Mouse (Mus musculus) liver, embryonic 16.5 days (tissue): Measurements from ENCODE around the gene Gse1. TPM values are rescaled to one million over a fixed set of nuclear protein-coding genes. Genes with fewer than 3 reads are reported as not detected.

ENCODE experiments used
- ATAC-seq: fragments of 200-750 bp; cut with Nextera tagmentation; 2 replicates; pipeline ENCODE4 v1.8.0; 2017; ENCODE audit warnings: low read depth, mild to moderate bottlenecking, moderate number of reproducible peaks, moderate library complexity
- H3K27ac ChIP-seq: fragments of 300-500 bp; sonication (generic); 2 replicates; pipeline ENCODE4 v1.5.1; 2014; ENCODE audit warnings: mild to moderate bottlenecking, low read length
- H3K27me3 ChIP-seq: fragments of 300-500 bp; sonication (generic); 2 replicates; pipeline ENCODE4 v1.6.1; 2014; ENCODE audit warnings: low read depth, low read length, mixed read lengths; ENCODE audit not compliant: control insufficient read depth, insufficient read depth
- H3K36me3 ChIP-seq: fragments of 300-500 bp; sonication (generic); 2 replicates; pipeline ENCODE4 v1.6.1; 2014; ENCODE audit warnings: mild to moderate bottlenecking; ENCODE audit not compliant: control insufficient read depth, insufficient read depth
- H3K4me1 ChIP-seq: fragments of 300-500 bp; sonication (generic); 2 replicates; pipeline ENCODE4 v1.6.1; 2014; ENCODE audit warnings: low read depth, low read length, mixed read lengths; ENCODE audit not compliant: control insufficient read depth
- H3K4me2 ChIP-seq: fragments of 300-500 bp; sonication (generic); 2 replicates; pipeline ENCODE4 v1.6.1; 2014; ENCODE audit warnings: low read depth, low read length, mixed read lengths
- H3K4me3 ChIP-seq: fragments of 300-500 bp; sonication (generic); 2 replicates; pipeline ENCODE4 v1.5.1; 2014; ENCODE audit warnings: low read depth, mild to moderate bottlenecking, low read length
- H3K9ac ChIP-seq: fragments of 300-500 bp; sonication (generic); 2 replicates; pipeline ENCODE4 v1.6.1; 2014; ENCODE audit warnings: low read depth, low read length
- H3K9me3 ChIP-seq: fragments of 300-500 bp; sonication (generic); replicated peaks from 2 replicates; pipeline ENCODE4 v1.6.1; 2016; ENCODE audit warnings: low read length; ENCODE audit not compliant: control insufficient read depth
- WGBS: fragments of 180-500 bp; shearing (Covaris S2); extraction: QIAGEN DNeasy Blood & Tissue Kit; methylation state at CpG from one replicate; pipeline ENCODE4 v1.1.7; 2014; ENCODE audit not compliant: insufficient replicate concordance; 5-methylcytosine and 5-hydroxymethylcytosine counted together
- polyA plus RNA-seq: library from polyadenylated mRNA; unstranded; fragments of >200 nt; fragmentation: Nextera tagmentation; extraction: Ambion mirVana; gene quantifications from 2 replicates; pipeline ENCODE4 v1.2.1, GENCODE M21; 2015

Gene Gse1
- polyA plus RNA-seq, 1 experiment from 2014 or later: 9.5 TPM

- 39% methylated on average over 5 of the region's 5 CpGs for WGBS
- Histone ChIP-seq H3K36me3 (no peaks in the 10 kb centered on the region), H3K9ac (no peak overlapping the region), H3K27ac (no peak overlapping the region), H3K4me1 (peaks cover 10% of the 10 kb centered on the region), H3K27me3 (no peaks in the 10 kb centered on the region), H3K4me2 (no peak overlapping the region), H3K4me3 (no peak overlapping the region), H3K9me3 (peaks cover 7% of the 10 kb centered on the region; the same call in 1 of the 2 replicates)
- ATAC-seq: no peak
Measured at GRCm38 (mm10) chr8:120436491-120437030, 208.3 kb downstream of the Gse1 start.

GRCm38 (mm10) chr8:120437207-120437606, 209.0 kb downstream of the Gse1 start:
- Histone ChIP-seq H3K4me2 (no peak overlapping the region), H3K36me3 (no peaks in the 10 kb centered on the region), H3K27ac (no peak overlapping the region), H3K4me3 (no peak overlapping the region), H3K4me1 (peaks cover 15% of the 10 kb centered on the region), H3K27me3 (no peaks in the 10 kb centered on the region), H3K9me3 (peaks cover 7% of the 10 kb centered on the region; the same call in 1 of the 2 replicates), H3K9ac (no peak overlapping the region)
- no peak for ATAC-seq
- WGBS: 59% methylated on average over 1 of the region's 1 CpGs

- Histone ChIP-seq H3K9me3 (peaks cover 7% of the 10 kb centered on the region; the same call in 1 of the 2 replicates), H3K27me3 (no peaks in the 10 kb centered on the region), H3K4me3 (no peak overlapping the region), H3K36me3 (no peaks in the 10 kb centered on the region), H3K4me2 (no peak overlapping the region), H3K27ac (no peak overlapping the region), H3K4me1 (peaks cover 19% of the 10 kb centered on the region), H3K9ac (no peak overlapping the region)
- WGBS: 74% methylated on average over 21 of the region's 21 CpGs
- ATAC-seq: no peak
Measured at GRCm38 (mm10) chr8:120437666-120438395, 209.6 kb downstream of the Gse1 start.

GRCm38 (mm10) chr8:120439309-120439708, 211.1 kb downstream of the Gse1 start:
- Histone ChIP-seq H3K4me1 (peaks cover 19% of the 10 kb centered on the region), H3K9me3 (no peaks in the 10 kb centered on the region), H3K4me3 (no peak overlapping the region), H3K27ac (no peak overlapping the region), H3K27me3 (no peaks in the 10 kb centered on the region), H3K36me3 (no peaks in the 10 kb centered on the region), H3K4me2 (no peak overlapping the region), H3K9ac (no peak overlapping the region)
- no peak for ATAC-seq
- WGBS: 56% methylated on average over 19 of the region's 19 CpGs

- WGBS: 79% methylated on average over 12 of the region's 12 CpGs
- Histone ChIP-seq H3K4me1 (peaks cover 26% of the 10 kb centered on the region), H3K9ac (no peak overlapping the region), H3K36me3 (no peaks in the 10 kb centered on the region), H3K4me2 (no peak overlapping the region), H3K27me3 (no peaks in the 10 kb centered on the region), H3K9me3 (no peaks in the 10 kb centered on the region), H3K27ac (no peak overlapping the region), H3K4me3 (no peak overlapping the region)
- ATAC-seq: no peak
Measured at GRCm38 (mm10) chr8:120440739-120441138, 212.5 kb downstream of the Gse1 start.

GRCm38 (mm10) chr8:120441637-120442036, 213.4 kb downstream of the Gse1 start:
- Histone ChIP-seq H3K4me1 (peaks cover 27% of the 10 kb centered on the region), H3K9me3 (no peaks in the 10 kb centered on the region), H3K36me3 (no peaks in the 10 kb centered on the region), H3K4me2 (no peak overlapping the region), H3K27ac (no peak overlapping the region), H3K27me3 (no peaks in the 10 kb centered on the region), H3K4me3 (no peak overlapping the region), H3K9ac (no peak overlapping the region)
- peak; percentile 58 for ATAC-seq
- WGBS: 44% methylated on average over 6 of the region's 6 CpGs

GRCm38 (mm10) chr8:120442306-120443003, 214.2 kb downstream of the Gse1 start:
- Histone ChIP-seq H3K9ac (no peak overlapping the region), H3K4me2 (no peak overlapping the region), H3K4me1 (peaks cover 20% of the 10 kb centered on the region), H3K27ac (no peak overlapping the region), H3K4me3 (no peak overlapping the region), H3K27me3 (no peaks in the 10 kb centered on the region), H3K36me3 (no peaks in the 10 kb centered on the region), H3K9me3 (no peaks in the 10 kb centered on the region)
- WGBS: 51% methylated on average over 4 of the region's 4 CpGs
- no peak for ATAC-seq

- no peaks in the 10 kb centered on the region for H3K36me3 ChIP-seq
- no peak overlapping the region for H3K27ac ChIP-seq
- 0 out of 2 replicates have a peak, but pooled peaks have one; percentile 20 for ATAC-seq
- 27% methylated on average over 10 of the region's 10 CpGs for WGBS
- no peaks in the 10 kb centered on the region for H3K27me3 ChIP-seq
- peaks cover 16% of the 10 kb centered on the region for H3K4me1 ChIP-seq
- no peak overlapping the region for H3K9ac ChIP-seq
- H3K9me3 ChIP-seq: no peaks in the 10 kb centered on the region
- no peak overlapping the region for H3K4me3 ChIP-seq
- H3K4me2 ChIP-seq: no peak overlapping the region
Measured at GRCm38 (mm10) chr8:120445249-120445648, 217.0 kb downstream of the Gse1 start.

GRCm38 (mm10) chr8:120448131-120448530, 219.9 kb downstream of the Gse1 start:
- Histone ChIP-seq H3K9me3 (no peaks in the 10 kb centered on the region), H3K4me2 (no peak overlapping the region), H3K27ac (no peak overlapping the region), H3K9ac (no peak overlapping the region), H3K27me3 (no peaks in the 10 kb centered on the region), H3K4me1 (peaks cover 10% of the 10 kb centered on the region), H3K36me3 (no peaks in the 10 kb centered on the region), H3K4me3 (no peak overlapping the region)
- no peak for ATAC-seq
- WGBS: 73% methylated on average over 6 of the region's 6 CpGs
